Mouse (Mus musculus) embryonic fibroblast, embryonic 13.5 days (primary cell): ENCODE measurements around the gene Fam171a2.

ENCODE experiments used
- CTCF ChIP-seq: IDR thresholded peaks from 2 replicates; pipeline ENCODE4 v1.5.1; 2011; ENCODE audit warnings: mild to moderate bottlenecking, control low read depth, low read length, moderate library complexity, borderline replicate concordance; ENCODE audit not compliant: insufficient read depth
- POLR2A ChIP-seq: IDR thresholded peaks from 2 replicates; pipeline ENCODE4 v1.6.1; 2011; ENCODE audit warnings: low read depth, mild to moderate bottlenecking, control low read depth, low read length, moderate library complexity

DNA sequence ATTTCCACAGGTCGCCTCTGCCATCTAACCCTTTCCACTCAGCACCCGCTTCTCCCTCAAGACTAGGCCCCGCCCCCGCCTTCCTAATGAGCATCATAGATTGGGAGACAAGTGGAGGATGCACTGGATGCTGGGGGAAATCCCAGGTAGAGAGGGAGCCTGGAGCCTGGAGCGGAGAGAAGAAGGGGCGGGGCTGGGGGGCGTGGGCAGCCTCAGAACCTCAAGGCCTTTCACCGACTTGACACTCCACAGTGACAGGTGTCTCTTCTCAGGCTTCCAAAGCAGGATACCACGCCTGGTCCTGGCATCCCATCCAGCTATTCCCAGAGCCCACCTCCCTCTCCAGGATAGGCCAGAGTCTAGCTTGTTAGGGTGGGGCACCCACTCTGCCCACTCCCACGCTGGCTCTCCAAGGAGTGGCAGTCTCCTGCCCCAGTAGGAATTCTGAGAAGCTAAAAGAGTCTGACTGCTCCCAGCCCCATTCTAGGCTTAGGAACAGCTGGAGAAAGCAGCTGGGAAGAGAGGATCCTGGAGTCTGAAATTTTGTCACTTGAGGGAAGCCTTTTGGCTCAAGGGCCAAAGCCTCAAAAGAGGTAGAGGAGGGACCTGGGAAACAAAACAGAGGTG lies 2.1 kb downstream of the Fam171a2 start:
- no peak for TF ChIP-seq POLR2A
- no peak for TF ChIP-seq CTCF
